Mouse (Mus musculus) cerebellum, adult 11-12 months (tissue): Measurements from ENCODE around the gene Ncoa1.
A peak's percentile ranks its signal among the peaks of the same experiment; 100 is the strongest.

Source experiments
- DNase-seq: peaks from one replicate; pipeline ENCODE4 v3.0.0; 2022

The Ncoa1 gene

GRCm38 (mm10) chr12:4208405-4209133, 268.4 kb downstream of the Ncoa1 start:
- DNase-seq, result peak; percentile 47

- no peak for DNase-seq
These were observed 270.9 kb downstream of the Ncoa1 start for GRCm38 (mm10) chr12:4206106-4206505.

GRCm38 (mm10) chr12:4202206-4202605, 274.8 kb downstream of the Ncoa1 start:
- no peak for DNase-seq

- DNase-seq, result no peak
These were observed 275.4 kb downstream of the Ncoa1 start for GRCm38 (mm10) chr12:4201454-4202200.

GRCm38 (mm10) chr12:4199271-4199670, 277.7 kb downstream of the Ncoa1 start:
- DNase-seq, result peak; percentile 2

- no peak for DNase-seq
These were observed 278.3 kb downstream of the Ncoa1 start for GRCm38 (mm10) chr12:4198702-4199101.
